Mouse (Mus musculus) heart, embryonic 11.5 days (tissue): Measurements from ENCODE around the gene Ipcef1. TPM values are rescaled to one million over a fixed set of nuclear protein-coding genes. Genes with fewer than 3 reads are reported as not detected.

Source experiments
- polyA plus RNA-seq: library from polyadenylated mRNA; unstranded; fragments of >200 nt; fragmentation: Nextera tagmentation; extraction: Ambion mirVana; gene quantifications from 2 replicates; pipeline ENCODE4 v1.2.1, GENCODE M21; 2014

Gene Ipcef1
- polyA plus RNA-seq, 1 experiment from 2014 or later = 0.09 TPM

Other genes starting within 250 kb of the Ipcef1 start
- 3.9 and 5.8 TPM in 2 replicates for gene Cnksr3, start 159.8 kb upstream of the Ipcef1 start, polyA plus RNA-seq